Mouse (Mus musculus) spleen, postnatal 4 days (tissue): ENCODE results near the gene Dnmt3b.
"Not testable (repeated sequence)": the region's sequence is repeated elsewhere in the genome, so short reads cannot be mapped to it uniquely, and the experiment has no call there.

Experiments
- DNase-seq, 2 experiments: peaks; one replicate each; pipeline ENCODE4 v3.0.0; 2022; ENCODE audit warnings: low spot score in 2 of 2

The Dnmt3b gene

DNA sequence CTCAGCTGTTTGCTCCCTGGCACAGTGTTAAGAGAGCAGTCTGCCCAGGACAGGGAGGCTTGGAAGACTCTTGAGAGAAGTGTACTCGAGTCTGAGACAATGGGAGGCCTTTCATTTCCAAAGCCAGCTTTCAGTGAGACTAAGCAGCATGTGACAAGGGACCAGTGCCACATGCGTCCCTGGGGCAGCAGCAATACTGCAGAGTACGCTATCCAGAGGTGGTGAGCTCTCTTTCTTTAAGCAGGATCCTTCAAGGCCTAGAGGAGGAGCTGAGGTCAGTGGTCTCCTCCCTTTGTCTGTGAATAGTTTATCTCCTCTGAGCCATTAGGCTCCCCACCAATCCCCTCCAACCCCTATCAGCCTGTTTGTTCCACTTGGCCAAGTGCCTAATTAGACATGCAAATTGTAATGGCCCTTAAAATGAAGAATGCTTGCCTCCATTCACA lies 63.4 kb downstream of the Dnmt3b start:
- DNase-seq = no peak

- peak in 1 of 2 experiments; percentile 23 for DNase-seq
Observed at GRCm38 (mm10) chr2:153713227-153713626, 64.0 kb downstream of the Dnmt3b start.

DNA sequence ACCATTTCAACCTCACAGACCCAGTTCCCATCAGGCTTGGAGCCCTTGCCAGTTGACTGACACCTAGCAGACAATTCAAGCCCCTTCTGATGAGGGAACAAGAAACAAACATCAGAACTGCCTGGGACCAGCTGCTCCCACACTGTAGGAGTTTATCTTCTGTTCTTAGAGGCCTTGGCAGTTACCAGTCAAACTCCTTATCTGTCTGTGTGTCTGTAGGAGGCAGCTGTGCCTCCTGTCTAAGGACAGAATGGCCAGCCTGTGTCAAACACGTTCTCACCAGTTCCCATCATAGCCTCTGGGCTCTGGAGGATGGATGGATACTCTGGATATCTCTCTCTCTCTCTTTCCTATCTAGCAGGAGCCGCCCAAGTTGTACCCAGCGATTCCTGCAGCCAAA lies 68.6 kb downstream of the Dnmt3b start:
- not testable (repeated sequence) for DNase-seq

DNA sequence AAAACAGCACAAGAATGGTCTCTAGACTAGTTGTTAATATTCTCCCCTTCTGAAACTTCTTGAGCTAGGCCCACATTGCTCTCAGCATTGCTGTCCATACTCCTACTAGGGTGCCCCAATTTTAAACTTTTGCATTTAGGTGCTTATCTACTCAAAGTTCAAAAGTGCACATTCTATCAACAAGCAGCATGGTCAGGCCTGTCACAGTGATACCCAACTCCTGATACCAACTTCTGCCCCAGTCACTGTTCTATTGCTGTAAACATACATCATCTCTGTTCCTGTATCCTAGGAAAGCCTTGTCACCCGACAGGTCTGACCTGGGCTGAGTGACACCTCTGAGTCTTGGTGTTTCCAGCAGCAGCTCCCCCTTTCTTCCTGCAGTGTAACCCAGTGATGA lies 73.8 kb downstream of the Dnmt3b start:
- DNase-seq = no peak

DNA sequence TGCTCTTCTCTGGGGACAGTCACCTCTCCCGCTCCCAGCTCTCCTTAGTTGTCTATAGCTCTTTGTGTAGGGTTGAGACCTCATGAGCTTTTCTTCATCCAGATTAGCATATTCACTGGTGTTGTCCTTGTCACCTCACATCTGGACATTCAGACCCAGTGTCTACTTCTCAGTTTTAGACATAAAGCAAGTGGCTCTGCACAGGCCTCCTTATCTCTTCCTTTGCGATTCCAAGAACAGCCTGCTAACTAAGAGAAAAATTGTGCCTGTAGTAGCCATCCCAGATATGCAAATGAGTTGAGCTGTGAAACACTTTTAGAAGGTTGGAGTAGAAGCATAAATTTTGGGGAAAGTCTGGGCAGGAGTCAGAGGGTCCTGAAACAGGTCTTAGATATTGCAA lies 75.2 kb downstream of the Dnmt3b start:
- DNase-seq = no peak

GRCm38 (mm10) chr2:153724871-153725270 lies 75.6 kb downstream of the Dnmt3b start:
- DNase-seq = no peak

DNA sequence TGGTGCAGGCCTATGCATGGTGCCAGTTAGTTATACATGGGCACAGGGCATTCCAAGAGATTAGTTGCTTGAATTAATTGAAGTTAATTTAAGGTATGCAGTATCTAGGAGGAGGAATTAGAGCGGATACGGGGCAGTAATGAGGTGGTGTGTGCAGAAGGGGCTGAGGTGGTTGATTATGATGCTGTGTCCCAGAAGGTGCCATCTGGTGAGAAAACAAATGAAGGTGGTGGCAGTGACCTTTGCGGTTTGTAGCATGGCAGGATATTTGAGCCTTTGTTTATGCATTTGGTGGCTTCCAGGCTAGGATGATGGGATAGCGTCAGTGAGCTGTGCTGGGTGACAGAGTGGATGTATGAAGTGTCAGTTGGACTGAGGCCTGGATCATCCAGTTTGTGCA lies 76.0 kb downstream of the Dnmt3b start:
- no peak for DNase-seq

- DNase-seq = no peak
Observed at GRCm38 (mm10) chr2:153734033-153734432, 84.8 kb downstream of the Dnmt3b start.
